Mouse (Mus musculus) mouse embryonic stem cell (cell line): ENCODE results near the gene Gm21992.

Experiments
- in situ Hi-C, 2 experiments: fragments of 300-500 bp; cut with MboI; formaldehyde crosslinking; loops; 1 replicate in 1 of 2; 3 replicates in 1 of 2; pipeline ENCODE4 v1.14.3; 2019 to 2020; ENCODE audit warnings: low sequenced_read_pairs in 2 of 2, low pct_unique_long_range_greater_than_20kb in 1 of 2, mixed read lengths in 1 of 2; ENCODE audit not compliant: unreplicated experiment in 1 of 2

Gm21992 gene

DNA sequence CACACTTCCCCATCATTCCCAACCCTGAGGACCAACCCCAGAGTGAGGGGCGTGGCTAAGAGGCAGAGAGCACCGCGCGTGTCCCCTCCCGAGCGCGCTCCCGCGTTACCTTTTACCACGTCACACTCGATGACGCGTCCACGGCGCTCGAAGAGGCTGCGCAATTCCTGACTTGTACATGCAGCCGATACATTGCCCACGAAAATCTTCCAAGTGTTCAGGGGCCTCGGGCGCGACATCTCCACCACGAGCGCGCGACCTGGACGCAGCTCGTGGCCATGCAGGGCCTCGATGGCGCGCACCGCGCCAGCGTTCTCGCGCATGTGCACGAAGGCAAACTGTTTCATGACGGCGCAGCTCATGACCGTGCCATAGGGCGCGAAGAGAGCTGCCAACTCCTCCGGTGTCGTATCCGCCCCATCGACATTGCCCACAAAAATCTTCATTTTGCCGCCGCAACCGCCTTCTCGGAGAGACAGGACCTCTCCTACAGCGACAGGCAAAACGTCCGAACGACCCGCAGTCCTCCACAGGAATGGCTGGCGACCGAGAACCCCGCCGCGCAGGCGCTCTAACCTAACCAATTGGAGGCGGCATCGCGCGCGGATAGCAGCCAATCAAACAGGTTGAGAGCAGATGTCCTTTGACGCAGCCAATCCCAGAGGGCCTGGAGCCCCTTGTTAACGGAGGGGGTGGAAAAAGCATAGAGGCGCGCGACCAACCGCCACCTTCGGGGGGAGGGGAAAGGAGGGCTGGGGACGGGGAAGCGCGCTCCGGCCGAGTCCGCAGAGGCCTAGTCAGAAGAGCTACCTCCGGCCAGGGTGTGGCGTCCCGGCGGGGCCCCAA is at the start of gene Gm21992, which contains the start of gene Rbm14:
Gene Gm21992 (minus strand): TSS at position 550 of the 846 bp plus-strand sequence.
Gene Rbm14 (minus strand): TSS at position 572 of the 846 bp plus-strand sequence.
- in situ Hi-C loops, result no loop called here

DNA sequence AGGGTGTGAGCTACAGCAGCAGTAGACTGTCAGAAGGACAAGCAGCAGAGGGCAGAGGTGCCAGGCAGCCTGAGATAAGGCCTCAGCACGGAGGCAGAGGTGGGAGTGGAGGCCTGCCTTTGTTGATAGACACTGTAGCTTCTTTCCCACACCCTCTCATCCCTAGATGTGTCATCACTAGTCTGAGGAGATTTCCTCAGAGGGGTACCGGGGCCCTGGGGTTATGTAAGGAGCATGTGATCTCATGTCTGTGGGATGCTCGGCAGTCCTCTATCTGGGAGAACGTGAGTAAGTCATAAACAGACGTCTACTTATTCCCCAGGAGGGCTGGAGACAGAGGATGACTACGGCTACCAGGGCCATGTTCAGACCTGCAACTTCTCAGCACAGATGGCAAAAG is 47.7 kb upstream of the Gm21992 start:
- in situ Hi-C loops, result loop anchor here (25.0 kb wide), 1 partner anchor 222 kb away; the partner anchor contains the start of gene Rce1 (in 2 of the 2)

DNA sequence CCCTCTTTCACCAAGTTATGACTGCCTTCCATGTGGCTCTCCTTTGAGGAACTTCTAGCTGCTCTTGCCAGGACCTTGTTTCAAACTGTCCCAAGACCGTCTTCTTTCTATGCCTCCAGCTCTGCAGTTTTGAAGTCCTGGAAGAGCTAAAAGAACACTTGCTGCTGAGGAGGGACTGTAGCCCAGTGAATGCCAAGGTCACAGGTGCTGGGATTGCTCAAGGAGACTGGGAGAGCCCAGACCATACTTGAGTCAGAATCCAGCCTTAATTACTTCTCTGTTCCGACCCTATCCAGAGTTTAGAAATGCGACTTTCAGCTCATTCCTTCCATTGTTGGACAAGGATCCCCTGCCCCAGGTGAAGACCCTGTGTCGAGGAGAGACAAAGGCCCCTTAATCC is 44.5 kb upstream of the Gm21992 start:
- in situ Hi-C loops, result loop anchor here (25.0 kb wide), 1 partner anchor 219 kb away; the partner anchor contains the start of gene Rce1 (in 2 of the 2)

GRCm38 (mm10) chr19:4855470-4855820 is 44.0 kb upstream of the Gm21992 start:
- in situ Hi-C loops, result loop anchor here (25.0 kb wide), 1 partner anchor 218 kb away; the partner anchor contains the start of gene Rce1 (in 2 of the 2)

GRCm38 (mm10) chr19:4854552-4855469 is 43.4 kb upstream of the Gm21992 start, which contains the start of gene Ctsf:
Gene Ctsf, plus strand, starts transcription at chr19:4855130.
- in situ Hi-C loops, result loop anchor here (25.0 kb wide), 1 partner anchor 218 kb away; the partner anchor contains the start of gene Rce1 (in 2 of the 2)

- in situ Hi-C loops, result loop anchor here (25.0 kb wide), 1 partner anchor 213 kb away; the partner anchor contains the start of gene Rce1 (in 2 of the 2)
Measured at GRCm38 (mm10) chr19:4850281-4850680, 38.9 kb upstream of the Gm21992 start.

- in situ Hi-C loops, result loop anchor here (25.0 kb wide), 1 partner anchor 212 kb away; the partner anchor contains the start of gene Rce1 (in 2 of the 2)
Measured at GRCm38 (mm10) chr19:4849800-4850199, 38.4 kb upstream of the Gm21992 start.

DNA sequence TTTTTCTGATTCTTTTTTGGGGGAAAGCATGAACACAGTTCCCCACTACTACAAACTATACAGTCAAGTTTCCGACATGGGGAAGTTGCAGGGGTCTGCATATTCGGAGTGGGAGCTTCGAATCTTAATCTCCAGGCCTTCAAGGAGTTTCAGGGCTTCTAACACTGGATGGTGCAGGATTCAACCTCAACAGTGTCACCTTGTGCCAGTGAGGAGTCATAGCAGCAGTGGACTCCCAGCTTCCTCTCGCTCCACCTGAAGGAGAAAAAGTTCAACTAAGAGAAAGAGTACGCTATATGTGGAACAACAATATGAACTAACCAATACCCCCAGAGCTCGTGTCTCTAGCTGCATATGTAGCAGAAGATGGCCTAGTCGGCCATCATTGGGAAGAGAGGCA is 36.1 kb upstream of the Gm21992 start:
- in situ Hi-C loops, result no loop called here

GRCm38 (mm10) chr19:4845846-4846245 is 34.4 kb upstream of the Gm21992 start:
- in situ Hi-C loops, result no loop called here

DNA sequence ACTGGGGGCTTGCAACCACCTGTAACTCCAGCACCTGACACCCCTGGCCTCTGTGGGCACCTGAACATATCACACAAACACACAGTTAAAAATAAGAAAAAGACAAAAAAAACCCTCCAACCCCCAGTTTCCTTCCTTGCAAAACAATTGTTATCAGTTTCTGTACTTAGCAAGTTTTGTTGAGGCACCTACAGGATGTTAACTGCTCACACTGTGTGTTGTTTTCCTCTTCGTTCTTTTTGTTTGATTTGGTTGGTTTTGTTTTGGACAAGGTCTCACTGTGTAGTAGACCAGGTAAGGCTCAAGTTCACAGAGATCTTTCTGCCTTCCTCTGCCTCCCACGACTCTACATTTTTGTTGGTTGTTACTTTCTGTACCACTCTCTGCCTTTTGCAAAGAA is 31.2 kb upstream of the Gm21992 start:
- in situ Hi-C loops, result no loop called here

DNA sequence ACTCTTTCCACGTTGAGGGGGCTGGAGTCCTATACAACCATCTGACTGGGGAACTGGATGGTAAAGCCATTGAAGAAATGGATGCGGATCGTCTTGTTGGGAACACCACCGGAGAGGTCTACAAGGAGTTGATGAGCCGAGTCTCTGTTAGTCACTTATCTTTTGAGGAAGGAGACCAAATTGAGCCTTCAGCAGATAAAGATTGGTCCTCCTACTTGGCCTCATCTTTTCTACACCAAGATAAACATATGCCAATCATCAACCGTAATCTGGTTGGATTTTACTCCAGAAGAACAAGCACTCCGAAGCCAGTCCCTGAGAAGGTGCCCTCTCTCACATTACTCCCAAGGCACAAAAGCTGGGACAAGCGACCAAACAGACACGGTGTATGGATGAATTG is 29.4 kb upstream of the Gm21992 start:
- in situ Hi-C loops, result no loop called here

GRCm38 (mm10) chr19:4839149-4839548 is 27.7 kb upstream of the Gm21992 start, which contains the start of the genes Ccs and Ccdc87:
Gene Ccs, minus strand, starts transcription at chr19:4839332.
Gene Ccdc87, plus strand, starts transcription at chr19:4839366.
- in situ Hi-C loops, result no loop called here

GRCm38 (mm10) chr19:4838526-4839140 is 27.2 kb upstream of the Gm21992 start:
- in situ Hi-C loops, result no loop called here

DNA sequence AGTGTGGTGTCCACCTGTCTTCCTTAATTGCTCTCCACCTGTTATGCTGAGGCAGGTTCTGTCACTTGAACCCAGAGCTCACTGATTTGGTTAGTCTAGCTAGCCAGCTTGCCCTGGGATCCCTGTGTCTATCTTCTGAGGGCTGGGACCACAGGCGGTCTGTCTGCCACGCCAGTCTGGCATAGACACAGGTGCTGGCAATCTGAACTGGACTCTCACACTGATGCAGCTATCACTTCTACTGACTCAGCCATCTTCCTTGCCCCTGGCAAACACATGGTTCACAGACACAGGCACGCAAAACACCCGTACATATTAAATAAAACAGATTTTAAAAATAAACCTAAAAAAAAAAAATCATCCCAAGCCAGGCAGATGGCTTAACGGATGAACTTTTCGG is 25.6 kb upstream of the Gm21992 start:
- in situ Hi-C loops, result no loop called here

- in situ Hi-C loops, result no loop called here
Measured at GRCm38 (mm10) chr19:4836096-4836495, 24.7 kb upstream of the Gm21992 start.

- in situ Hi-C loops, result no loop called here
Measured at GRCm38 (mm10) chr19:4833977-4834376, 22.6 kb upstream of the Gm21992 start.

DNA sequence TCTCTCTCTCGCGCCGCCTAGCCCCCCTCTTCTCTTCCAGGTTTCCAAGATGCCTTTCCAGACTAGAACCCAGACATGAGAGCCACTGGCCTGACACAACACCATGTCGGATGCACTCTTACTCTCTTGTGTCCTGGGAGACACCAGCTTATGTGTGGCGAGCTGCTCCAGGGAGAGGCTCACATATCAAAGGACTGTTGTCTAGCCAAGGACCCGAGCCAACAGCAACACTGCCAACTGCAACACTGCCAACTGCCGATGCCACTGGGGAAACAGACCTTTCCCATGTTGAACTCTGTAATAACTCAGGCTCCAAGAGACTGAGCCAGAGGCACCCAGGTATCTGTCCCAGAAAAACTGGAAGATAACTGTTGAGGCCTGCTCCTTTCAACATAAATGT is 17.7 kb upstream of the Gm21992 start:
- in situ Hi-C loops, result no loop called here

DNA sequence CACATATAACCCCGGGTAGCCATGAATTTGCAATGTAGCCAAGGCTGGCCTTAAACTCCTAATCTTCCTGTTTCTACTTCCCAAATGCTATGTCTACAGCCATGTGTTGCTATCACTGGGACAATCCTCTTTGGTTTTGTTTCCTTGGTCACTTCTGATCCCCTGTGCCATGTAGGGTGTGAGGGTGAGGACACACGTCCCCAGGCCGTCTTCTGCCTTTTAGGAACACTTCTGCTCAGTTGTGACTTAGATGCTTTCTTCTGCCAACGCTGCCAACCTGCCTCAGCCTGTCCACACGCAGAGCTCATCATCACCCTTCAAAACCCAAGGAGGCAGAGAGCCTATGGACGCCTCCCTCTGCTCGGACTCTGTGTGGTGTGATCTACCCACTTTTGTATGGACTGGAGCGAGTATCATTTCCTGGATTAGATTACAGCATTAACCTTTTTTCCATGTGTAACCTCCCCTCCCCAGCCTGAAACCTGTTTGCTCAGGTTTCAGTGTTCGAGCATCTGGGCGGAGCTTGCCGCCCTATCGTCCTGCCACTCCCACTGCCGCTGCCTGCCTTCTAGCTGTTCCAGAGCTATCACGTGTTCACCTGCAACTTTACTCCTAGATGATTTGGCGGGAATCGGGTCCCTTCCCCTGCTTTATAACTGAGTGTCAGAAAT is 17.2 kb upstream of the Gm21992 start:
- in situ Hi-C loops, result no loop called here
